Mouse (Mus musculus) regulatory T cell (primary cell): ENCODE data around the gene Snapc4.
"Not testable (repeated sequence)": the region's sequence is repeated elsewhere in the genome, so short reads cannot be mapped to it uniquely, and the experiment has no call there.

ENCODE experiments used
- in situ Hi-C: fragments of 300-600 bp; cut with MboI, MseI; formaldehyde crosslinking; loops from one replicate; pipeline ENCODE4 v1.15.1; 2025; ENCODE audit warnings: high pct_unique_total_duplicates

Snapc4 gene

GRCm38 (mm10) chr2:26380871-26381270, 418 bp upstream of the Snapc4 start:
- in situ Hi-C loops = not testable (repeated sequence)

GRCm38 (mm10) chr2:26372396-26372795, 8.1 kb downstream of the Snapc4 start:
- in situ Hi-C loops = no loop called here

GRCm38 (mm10) chr2:26368572-26368971, 11.9 kb downstream of the Snapc4 start:
- in situ Hi-C loops = no loop called here

GRCm38 (mm10) chr2:26367911-26368310, 12.5 kb downstream of the Snapc4 start:
- in situ Hi-C loops = no loop called here

- in situ Hi-C loops = no loop called here
Observed at GRCm38 (mm10) chr2:26364738-26365465, 15.6 kb downstream of the Snapc4 start.

GRCm38 (mm10) chr2:26363481-26363880, 17.0 kb downstream of the Snapc4 start:
- in situ Hi-C loops = no loop called here

GRCm38 (mm10) chr2:26362991-26363390, 17.5 kb downstream of the Snapc4 start:
- in situ Hi-C loops = no loop called here

- in situ Hi-C loops = no loop called here
Observed at GRCm38 (mm10) chr2:26360772-26361171, 19.7 kb downstream of the Snapc4 start, which contains the start of gene Card9. TSS of gene Card9 (minus strand) at chr2:26360918.

GRCm38 (mm10) chr2:26359983-26360382, 20.5 kb downstream of the Snapc4 start:
- in situ Hi-C loops = no loop called here

GRCm38 (mm10) chr2:26358667-26359320, 21.7 kb downstream of the Snapc4 start:
- in situ Hi-C loops = no loop called here

GRCm38 (mm10) chr2:26357484-26357883, 23.0 kb downstream of the Snapc4 start:
- in situ Hi-C loops = no loop called here

- in situ Hi-C loops = no loop called here
Observed at GRCm38 (mm10) chr2:26356678-26357077, 23.8 kb downstream of the Snapc4 start.

- in situ Hi-C loops = no loop called here
Observed at GRCm38 (mm10) chr2:26356231-26356630, 24.2 kb downstream of the Snapc4 start.

- in situ Hi-C loops = no loop called here
Observed at GRCm38 (mm10) chr2:26354401-26354800, 26.1 kb downstream of the Snapc4 start.

GRCm38 (mm10) chr2:26353066-26353980, 27.1 kb downstream of the Snapc4 start:
- in situ Hi-C loops = no loop called here

GRCm38 (mm10) chr2:26352291-26352910, 28.1 kb downstream of the Snapc4 start:
- in situ Hi-C loops = no loop called here

GRCm38 (mm10) chr2:26351358-26352290, 28.8 kb downstream of the Snapc4 start, which contains the start of gene Dnlz:
TSS of gene Dnlz (minus strand) at chr2:26352110.
- in situ Hi-C loops = no loop called here

- in situ Hi-C loops = no loop called here
Observed at GRCm38 (mm10) chr2:26348241-26348640, 32.2 kb downstream of the Snapc4 start.

- in situ Hi-C loops = no loop called here
Observed at GRCm38 (mm10) chr2:26342609-26343490, 37.6 kb downstream of the Snapc4 start.
